Mouse (Mus musculus) liver, adult 10 weeks (tissue): ENCODE results near the gene Itga5. TPM values are rescaled to one million over a fixed set of nuclear protein-coding genes. Genes with fewer than 3 reads are reported as not detected.

Source experiments
- polyA plus RNA-seq: library from polyadenylated mRNA; stranded (reverse); fragments of 350-450 nt; fragmentation: Illumina TruSeq; extraction: RNeasy Lipid Tissue Mini Kit (QIAGEN cat#74804); gene quantifications from one replicate; pipeline ENCODE4 v1.2.3, GENCODE M21; 2014; ENCODE audit warnings: low read depth, low replicate concordance

Itga5 gene
- 2.1 TPM for polyA plus RNA-seq

DNA sequence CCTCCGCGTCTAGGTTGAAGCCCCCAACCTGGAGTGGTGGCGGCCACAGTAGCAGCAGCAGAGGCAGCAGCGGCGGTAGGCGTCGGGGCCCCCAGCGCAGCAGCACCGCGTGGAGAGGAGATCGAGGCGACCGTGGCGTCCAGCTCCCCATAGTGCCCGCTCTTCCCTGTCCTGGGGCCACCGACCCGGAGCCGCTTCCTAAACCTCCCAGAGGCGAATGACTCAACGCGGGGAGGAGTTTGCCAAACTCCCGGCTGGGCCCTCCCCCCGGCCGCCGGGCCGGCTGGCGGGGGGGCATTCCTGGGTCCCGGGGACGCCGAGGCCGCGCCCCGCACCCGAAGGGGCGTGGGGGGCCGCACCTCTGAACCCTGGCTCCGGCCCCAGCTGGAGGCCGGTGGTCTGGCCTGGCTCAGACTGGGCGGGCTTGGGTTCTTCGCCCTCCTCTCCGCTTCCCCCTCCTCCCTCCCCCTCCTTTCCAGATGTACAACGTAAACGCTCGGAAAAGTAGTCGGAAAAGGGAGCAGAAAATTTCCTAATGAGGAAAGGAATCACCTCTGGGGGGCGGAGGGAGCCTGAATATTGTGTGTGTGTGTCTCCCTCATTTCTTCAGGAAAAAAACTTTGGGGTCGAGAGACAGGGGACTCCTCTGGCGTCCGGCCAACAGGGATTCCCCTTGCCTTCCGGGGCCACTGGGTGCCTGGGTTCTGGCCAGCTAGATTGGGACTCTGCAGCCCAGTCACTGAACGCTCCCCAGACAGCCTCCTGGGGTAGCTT, at the start of gene Itga5:
Itga5 (minus strand) TSS at position 388 of the 774 bp plus-strand sequence.

DNA sequence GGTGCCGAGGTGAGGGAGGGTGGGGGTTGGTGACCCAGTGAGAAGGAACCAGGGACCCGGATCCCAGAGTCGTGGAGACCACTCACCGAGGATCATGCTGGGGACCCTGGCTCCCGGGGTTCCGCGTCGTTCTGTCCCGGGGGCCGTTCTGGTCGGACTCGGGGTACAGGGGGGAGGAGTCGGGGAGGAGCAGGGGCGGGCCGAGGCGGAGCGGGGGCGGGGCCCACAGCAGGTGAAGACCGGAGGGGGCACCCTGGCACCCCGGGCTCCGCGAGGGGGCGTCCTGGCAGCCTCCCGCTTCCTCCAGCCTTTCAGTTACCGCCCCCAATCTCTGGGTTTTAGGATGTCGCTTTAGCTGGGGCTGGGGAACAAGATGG, 26.6 kb downstream of the Itga5 start, which contains the start of gene Zfp385a:
Zfp385a (minus strand) TSS at position 133 of the 377 bp plus-strand sequence.

DNA sequence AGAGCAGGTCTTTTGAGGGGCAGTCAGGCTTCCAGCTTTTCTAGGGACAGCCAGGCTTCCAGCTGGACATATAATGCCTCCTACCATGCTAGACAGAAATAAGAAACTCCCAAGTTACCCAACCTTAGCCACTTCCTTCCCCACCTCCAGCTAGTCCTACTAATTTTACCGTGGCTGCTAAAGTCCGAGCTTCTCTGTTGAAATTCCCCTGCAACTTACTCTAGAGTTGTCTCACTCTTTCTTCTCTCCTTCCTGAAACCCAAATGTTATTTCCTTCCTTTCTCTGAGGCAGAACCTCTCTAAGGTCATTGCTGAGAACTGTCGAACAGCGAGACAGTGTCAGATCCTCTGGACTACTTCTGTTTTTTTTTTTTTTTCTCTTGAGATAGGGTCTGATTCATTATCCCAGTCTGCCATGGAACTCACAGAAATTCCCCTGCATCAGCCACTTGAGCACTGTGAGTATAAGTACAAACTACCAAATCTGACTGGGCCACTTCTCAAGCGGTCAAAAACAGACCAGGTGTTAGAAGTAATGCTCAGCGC, 56.1 kb downstream of the Itga5 start, which contains the start of gene Gpr84:
Gpr84 (minus strand) TSS at position 248 of the 546 bp plus-strand sequence.

Other genes starting within 250 kb of the Itga5 start
- 6.6 TPM for gene Smug1, start 199.7 kb downstream of the Itga5 start, polyA plus RNA-seq
- 21.6 TPM for gene Cbx5, start 126.9 kb downstream of the Itga5 start, polyA plus RNA-seq
- gene Hnrnpa1, start 126.3 kb downstream of the Itga5 start, polyA plus RNA-seq = 106 TPM
- gene Nfe2, start 108.4 kb downstream of the Itga5 start, polyA plus RNA-seq = 0.98 TPM
- gene Copz1, start 94.0 kb downstream of the Itga5 start, polyA plus RNA-seq = 108 TPM
- gene Gpr84, start 56.2 kb downstream of the Itga5 start, polyA plus RNA-seq = not detected
- not detected for gene Zfp385a, start 26.7 kb downstream of the Itga5 start, polyA plus RNA-seq
- gene Gtsf1, start 63.7 kb upstream of the Itga5 start, polyA plus RNA-seq = not detected
- gene Gtsf2, start 81.7 kb upstream of the Itga5 start, polyA plus RNA-seq = not detected
- gene Nckap1l, start 87.0 kb upstream of the Itga5 start, polyA plus RNA-seq = 2.5 TPM
- 0.08 TPM for gene Pde1b, start 136.3 kb upstream of the Itga5 start, polyA plus RNA-seq
- gene Ppp1r1a, start 171.2 kb upstream of the Itga5 start, polyA plus RNA-seq = not detected
- gene Glycam1, start 198.3 kb upstream of the Itga5 start, polyA plus RNA-seq = not detected